Mouse (Mus musculus) CD4-positive, CD25-positive, alpha-beta regulatory T cell, adult 2 months (primary cell): Measurements from ENCODE around the gene Fam168b.

ENCODE experiments used
- DNase-seq: peaks from one replicate; pipeline ENCODE4 v3.0.0-alpha.2; 2012; ENCODE audit warnings: low read depth, low spot score

The Fam168b gene

DNA sequence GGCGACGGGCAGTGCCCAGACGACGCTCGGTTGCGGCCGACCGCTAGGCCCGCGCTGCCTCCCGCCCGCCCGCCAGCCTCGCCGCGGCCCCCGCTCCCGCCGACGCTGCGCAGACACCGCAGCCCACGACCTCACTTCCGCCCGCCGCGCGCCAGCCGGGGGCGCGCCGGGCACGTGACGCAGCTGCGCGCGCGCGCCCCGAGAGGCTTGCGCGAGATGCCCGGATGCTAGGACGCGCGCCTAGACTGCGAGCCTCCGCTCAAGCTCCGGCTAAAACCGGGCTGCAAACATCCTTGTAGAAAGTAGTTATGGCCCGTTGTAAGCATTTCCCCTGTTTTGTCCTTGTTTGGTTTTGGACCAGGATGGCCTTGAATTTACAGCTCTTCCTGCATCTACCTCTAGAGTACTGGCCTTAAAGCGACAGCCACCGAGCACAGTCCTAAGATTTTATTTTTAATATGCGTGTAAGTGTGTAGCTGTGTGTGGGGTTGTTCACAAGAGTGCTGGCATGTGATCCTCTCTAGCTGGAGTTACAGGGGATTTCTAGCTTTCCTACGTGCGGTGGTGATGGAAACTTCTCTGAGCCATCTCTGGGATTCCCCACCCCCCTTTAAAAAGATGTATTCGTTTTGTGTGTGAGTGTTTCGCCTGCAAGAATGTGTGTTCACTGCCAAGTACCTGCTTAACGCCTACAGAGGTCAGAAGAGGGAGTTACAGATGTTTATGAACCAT, at the start of gene Fam168b:
Gene Fam168b (minus strand): TSS at position 179 of the 732 bp plus-strand sequence.
- DNase-seq = peak; percentile 94

DNA sequence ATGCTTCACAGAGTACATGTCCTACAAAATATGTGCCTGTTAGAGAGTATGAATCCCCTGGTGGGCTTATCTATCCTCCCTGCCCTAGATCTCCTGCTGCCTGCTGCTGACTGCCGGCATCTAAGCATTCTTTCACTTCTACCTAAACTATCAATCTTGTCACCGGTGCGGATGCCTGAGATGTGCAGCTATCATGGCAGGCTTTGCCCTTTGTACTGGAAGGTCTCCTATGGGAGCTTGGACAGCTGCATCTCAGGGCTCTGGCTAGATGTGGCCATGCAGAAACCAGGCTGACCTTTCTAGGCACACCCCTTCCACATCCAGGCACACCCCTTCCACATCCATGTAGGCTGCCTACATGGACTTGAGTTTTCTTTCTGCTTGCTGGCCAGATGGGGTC, 49.6 kb upstream of the Fam168b start:
- DNase-seq = no peak

DNA sequence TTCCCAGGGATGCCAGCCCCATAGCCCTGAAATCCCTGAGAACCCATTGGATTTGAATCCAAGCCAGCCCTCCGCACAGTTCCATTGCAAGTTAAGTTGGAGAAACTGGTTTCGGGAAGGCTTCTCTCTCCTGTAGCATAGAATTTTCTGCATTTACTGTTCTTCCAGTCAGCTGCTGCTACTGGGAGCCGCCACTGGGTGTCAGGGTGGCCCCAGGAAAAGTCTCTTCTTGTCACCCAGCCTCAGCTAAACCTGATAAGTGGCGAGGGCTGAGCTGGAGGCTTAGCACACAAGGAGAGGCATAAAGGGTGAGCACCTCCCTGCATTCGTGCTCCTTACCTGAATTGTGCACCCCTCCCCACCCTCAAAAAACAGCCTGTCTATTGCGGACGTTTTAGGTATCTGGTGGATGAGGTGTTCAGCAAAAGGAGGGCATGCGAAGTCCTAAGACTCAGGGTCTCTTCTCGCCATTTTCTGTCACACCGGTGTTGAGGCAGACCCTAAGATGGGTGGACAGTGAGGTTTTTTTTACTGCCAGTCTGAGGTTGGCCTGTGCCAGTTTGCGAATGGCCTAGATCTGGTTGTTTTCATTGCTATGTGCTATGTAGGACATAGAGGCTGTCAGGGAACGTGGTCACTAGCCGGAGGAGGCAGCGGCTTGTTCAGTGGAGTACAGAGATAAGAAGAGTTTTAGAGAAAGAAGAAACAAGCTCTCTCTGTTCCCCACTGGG, 48.9 kb upstream of the Fam168b start:
- peak; percentile 28 for DNase-seq

DNA sequence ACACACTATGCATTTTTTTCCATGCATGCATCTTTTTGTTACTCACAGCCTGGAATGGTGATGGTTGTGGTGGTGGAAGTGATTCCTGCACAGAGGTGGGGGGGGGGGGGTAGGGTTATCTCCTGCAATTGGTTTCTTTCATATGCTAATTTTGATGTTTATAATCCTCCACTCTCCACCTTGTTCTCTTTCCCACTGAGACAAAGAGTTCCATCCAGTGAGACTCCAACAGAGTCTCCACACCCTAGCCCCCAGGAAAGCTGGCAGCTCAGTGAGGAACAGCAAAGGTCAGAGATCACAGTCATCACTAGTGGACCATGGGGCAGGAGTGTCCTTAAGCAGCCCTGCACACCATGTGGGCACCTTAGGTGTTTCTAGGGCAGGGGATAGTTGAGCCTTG, 40.9 kb upstream of the Fam168b start:
- no peak for DNase-seq

DNA sequence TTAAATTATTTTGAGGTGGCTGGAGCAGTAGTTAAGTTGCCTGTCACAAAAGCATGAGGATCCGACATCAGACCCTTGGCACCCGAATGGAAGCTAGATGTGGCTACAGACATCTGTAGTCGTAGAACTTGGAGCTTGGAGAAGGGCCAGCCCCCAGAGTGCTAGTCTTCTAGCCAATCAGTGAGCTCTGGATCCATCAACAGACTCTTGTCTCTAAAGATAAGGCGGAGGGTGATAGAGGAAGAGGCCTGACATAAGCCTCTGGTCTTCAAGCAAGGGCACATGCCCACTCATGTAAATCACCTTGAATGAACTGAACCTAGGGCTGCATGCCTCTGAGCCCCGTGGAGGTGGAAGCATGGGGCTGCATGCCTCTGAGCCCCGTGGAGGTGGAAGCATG, 36.7 kb upstream of the Fam168b start:
- no peak for DNase-seq

DNA sequence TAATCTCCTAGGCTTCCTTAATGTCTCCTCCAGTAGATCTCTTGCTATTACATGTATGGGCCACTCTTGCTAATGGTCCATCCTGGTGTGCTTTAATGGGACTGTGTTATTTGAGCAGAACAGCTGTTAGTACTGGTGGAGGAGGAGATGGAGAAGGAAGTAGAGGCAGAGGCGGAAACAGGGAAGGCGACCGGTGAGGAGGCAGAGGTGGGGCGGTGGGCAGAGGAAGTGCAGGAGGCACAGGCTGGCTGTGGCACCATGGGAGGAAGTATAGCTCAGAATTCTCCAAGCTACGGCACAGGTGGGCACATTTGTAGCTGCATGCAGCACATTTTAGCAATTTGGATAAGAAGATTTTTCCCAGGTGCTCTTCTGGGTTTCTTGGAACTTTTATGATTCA, 30.7 kb upstream of the Fam168b start:
- DNase-seq = no peak

DNA sequence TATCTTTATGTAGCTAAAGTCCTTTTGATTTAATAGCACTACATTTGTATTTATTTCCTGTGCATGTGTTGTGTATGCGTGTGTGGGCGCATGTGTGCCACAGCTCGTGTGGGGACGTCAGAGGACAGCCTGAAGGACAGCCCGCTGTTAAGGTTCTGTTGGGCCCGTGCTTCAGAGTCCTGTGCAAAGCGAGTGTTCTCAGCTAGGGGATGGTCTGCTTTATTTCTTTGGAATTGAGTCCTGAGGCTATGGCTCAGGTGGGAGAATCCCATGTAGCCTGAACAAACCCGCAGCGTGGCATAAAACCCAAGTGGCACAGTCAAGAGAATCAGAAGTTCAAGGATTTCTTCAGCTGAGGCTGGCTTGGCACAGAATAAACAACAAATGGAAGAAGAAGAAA, 28.3 kb upstream of the Fam168b start:
- DNase-seq = no peak

DNA sequence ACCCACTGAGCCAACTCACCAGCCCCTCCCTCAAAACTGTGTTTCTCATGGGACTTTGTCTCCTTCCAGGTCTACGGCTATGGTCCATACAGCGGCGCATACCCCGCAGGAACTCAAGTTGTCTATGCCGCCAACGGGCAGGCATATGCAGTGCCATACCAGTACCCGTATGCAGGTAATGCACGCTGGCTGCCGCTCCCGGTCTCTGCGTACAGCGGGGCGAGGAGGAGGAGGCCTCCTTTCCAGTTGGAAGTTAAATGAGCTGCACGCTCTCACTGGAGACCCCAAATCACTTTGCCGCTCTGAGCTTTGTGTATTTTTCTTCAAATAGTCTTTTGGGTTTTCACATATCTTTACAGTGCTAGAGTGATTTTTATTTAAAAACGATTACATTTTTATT, 26.4 kb upstream of the Fam168b start:
- DNase-seq = no peak

DNA sequence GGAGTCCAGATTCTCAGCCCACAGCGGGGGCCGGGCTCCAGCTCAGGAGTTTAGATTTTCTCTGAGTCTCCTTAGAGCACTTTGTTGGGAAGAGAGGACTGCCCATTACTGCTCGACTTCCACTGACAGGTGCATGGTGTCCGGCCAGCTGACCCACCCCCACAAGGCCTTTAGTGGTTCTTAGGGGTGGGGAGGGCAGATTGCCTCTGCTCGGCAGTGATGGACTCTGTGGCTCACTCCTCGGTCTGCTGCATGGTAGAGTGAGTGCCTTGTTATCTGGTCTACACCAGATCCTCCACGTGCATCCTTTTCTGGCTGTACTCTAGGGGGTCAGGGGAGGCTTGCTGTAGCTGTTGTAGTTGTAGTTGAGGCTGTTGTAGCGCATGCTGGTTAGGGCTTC, 25.5 kb upstream of the Fam168b start:
- no peak for DNase-seq

DNA sequence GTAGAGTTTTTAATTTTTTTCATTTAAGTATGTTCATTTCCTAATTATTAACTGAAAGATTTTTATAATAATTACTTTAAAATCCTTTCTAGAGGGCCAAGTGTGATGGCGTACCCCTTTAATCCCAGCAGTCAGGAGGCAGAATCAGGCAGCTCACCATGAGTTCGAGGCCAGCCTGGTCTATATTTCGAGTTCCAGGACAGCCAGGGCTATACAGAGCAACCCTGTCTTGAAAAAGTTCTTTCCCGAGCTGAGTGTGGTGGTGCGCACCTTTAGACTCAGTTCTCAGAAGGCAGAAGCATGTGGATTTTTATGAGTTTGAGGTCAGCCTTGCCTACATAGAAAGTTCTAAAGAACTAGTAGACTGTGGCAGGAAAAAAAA, 24.7 kb upstream of the Fam168b start:
- no peak for DNase-seq

DNA sequence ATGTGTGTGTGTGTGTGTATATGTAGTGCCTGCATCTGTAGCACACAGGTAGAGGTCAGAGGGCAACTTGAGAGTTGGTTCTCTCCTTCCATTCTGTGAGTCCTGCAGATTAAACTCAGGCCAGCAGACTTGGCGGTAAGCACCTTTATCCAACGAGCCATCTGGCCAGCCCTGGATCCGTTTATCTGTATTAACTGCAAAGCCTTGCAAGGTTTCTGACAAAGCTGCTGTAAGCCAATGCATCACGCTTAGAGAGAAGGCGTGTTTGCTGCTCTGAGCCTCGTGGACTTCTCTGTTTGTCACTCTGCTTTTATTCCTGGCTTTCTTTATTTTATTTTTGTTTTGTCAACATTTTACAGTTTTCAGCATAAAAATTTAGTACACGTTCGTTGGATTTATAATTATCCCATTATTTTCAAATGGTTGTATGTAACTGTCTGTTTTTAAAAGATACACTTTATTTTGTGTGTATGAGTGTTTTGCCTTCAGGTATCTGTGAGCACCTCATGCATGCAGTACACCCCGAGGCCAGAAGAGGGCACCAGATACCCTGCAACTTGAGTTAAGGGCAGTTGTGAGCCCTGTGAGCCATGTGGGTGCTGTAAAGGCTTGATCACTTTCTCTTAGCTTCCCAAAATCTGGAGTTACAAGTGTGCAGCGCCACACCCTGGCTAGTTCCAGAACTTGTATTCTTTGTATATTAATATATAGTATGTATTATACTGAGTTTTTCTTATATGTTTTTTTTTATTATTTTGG, 24.1 kb upstream of the Fam168b start:
- DNase-seq = peak; percentile 94

DNA sequence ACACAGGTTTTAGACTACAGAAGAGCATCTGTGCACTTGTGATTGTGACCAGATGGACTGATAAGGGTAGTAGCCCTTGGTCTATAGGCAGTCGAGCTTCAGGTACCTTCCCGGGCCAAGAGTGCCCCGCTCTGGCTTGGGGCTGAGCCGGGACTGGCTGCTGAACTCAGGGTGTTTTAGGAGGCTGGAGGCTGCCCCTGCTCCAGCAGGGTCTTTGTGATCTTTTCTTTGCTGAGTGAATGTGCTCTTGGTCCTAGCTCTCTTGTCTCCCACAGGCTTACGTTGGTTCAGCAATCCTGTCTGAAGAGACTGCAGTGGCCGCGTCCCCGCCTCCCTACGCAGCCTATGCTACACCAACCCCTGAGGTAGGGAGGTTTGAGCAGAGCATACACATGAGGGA, 23.0 kb upstream of the Fam168b start:
- DNase-seq = no peak

DNA sequence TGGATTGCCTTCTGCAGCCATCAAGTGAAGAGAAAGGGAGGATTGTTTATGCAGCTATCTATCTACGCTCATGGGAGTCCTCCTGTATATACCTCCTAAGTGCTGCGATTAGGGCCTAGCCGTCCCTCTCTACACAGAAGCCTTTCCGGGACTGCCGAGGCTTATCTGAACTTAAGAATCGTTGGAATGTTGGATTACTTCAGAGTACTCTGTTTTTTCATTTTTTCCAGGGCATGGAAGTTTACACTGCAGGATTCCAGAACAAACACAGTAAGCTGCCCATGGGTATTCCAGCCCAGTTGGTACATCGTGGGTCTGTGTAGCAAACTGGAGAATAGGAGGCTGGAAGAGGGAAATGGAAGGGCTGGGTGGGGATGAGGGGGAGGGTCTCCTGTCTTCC, 21.4 kb upstream of the Fam168b start:
- DNase-seq = no peak

DNA sequence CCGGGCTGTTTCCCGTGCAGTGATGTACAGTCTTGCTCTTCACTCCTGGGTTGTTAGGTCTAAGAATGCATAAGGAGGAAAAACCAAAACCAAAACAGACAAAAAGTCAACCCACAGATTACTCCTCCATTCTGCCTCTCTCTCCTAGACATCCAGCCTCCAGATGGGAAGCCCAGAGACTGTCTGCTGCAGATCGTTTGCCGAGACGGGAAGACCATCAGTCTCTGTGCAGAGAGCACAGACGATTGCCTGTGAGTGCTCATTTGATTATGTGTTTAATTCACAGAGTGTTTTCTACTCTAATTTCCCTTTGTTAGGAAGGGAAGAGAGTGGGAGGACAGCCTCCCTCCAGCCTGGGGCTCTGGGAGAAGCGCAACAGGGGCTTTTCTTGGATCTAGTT, 20.5 kb upstream of the Fam168b start:
- no peak for DNase-seq

DNA sequence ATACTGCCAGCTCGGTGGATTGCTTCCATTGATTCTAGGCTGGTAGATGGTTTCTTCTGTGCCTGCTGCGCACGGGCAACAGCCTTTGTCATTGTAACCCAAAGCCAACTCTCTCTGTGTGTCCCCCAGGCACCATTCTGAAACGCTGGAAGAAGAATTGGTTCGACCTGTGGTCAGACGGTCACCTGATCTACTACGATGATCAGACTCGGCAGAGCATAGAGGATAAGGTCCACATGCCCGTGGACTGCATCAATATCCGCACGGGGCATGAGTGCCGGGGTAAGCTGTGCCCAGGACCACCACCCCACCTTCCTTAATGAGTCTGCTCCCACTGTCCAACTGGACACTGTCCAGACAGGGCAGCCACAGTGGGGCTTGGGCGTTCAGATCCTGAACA, 20.0 kb upstream of the Fam168b start:
- no peak for DNase-seq

DNA sequence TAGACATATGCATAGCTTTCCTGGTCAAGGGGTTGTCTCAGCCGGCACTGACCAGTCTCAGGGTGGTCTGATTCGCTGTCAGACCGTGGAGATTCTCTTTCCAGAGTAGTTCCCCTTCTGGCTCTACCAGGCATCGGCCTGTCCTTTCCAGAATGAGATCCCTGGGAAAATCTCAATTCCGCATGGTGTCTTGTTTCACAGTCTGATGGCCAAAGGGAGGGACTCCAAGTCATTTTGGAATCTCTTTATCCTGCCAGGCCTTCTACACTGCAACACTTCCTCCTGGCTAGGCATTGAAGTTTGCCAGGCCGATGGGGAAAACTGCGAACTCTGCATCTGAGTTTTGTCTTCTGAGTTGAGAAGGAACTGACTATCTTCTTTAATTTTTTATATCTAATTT, 17.3 kb upstream of the Fam168b start:
- no peak for DNase-seq

DNA sequence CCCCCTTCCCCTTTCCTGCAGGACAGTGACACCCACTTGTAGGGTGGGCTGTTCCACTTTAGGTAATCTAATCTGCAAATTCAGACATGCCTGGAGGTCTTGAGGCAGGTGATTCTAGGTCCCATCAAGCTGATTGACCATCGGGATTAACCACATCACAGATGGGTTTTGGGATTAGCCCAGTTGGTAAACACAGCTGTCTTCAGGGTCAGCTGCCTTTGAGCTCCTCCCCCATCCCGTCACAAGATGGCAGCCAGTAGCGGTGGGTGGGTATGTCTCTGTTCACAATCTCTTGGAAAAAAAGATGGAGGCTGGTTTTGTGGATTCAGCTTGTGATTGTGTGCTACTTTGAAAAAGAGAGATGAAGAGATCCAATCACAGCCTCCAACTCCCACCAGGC, 16.9 kb upstream of the Fam168b start:
- no peak for DNase-seq

DNA sequence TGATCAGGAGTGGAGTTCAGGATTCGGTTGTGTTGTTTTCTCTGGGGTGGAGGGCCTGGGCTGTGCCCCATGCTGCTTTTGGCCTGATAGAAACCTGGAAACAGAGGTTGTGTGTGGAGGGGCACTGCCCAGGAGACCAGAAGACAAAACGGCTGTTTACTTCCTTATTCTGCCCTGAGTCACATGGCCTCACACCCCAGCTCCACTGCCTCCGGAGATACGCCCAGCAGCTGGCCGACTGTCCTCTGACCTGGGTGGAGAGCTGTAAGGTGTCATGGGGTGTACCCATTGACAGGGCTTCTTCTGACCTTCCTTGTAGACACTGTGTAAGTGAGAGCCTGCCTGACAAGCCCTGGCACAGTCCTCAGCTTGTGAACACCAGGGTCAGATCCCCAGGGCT, 15.8 kb upstream of the Fam168b start:
- DNase-seq = no peak

DNA sequence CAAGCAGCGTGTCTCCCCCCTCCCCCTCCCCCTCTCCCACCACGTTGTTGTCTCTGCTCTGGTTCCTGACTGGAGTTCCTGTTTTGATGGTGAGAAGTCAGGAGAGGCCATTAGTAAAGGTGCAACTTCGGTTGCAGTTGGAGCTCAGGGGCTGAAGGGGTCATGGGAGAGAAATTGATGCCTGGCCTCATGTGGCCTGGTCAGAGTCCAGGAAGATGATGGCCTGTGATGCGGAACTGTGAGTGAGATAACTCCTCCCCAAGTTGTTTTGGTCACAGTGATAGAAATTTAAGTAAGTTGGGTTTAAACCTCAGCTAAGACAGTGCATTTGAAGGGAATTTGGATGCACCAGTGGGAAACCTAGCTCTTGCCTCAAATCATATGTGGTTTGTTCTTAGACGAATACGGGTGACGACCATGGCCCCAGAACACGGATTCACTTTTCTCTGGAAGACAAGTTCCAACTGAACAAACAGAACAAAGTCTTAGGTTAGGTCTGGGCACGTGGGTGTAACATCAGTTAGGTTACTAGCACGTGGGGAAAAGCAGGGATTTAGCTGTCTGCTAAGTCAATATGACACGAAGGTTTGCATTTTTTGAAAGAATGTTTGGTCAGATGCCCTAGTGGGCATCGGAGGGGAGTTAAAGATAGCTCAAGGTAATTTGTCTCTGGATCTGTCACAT, 12.3 kb upstream of the Fam168b start:
- DNase-seq = no peak

DNA sequence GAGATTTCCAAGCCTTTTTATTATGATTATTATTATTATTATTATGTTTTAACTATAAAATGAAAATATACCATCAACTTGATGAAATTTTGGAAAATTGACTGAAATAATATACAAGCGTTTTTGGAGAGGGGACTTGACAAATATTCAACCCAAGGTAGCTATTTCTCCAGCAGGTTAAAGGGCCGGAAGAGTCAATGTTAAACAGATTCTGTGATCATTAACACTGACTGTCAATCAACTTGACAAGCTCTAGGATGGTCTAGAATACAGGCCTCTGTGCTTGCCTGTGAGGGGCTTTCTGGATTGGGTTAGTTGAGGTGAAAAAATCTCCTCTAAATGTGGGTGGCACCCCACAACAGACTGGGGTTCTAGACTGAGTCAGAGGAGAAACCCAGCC, 10.9 kb upstream of the Fam168b start:
- no peak for DNase-seq

DNA sequence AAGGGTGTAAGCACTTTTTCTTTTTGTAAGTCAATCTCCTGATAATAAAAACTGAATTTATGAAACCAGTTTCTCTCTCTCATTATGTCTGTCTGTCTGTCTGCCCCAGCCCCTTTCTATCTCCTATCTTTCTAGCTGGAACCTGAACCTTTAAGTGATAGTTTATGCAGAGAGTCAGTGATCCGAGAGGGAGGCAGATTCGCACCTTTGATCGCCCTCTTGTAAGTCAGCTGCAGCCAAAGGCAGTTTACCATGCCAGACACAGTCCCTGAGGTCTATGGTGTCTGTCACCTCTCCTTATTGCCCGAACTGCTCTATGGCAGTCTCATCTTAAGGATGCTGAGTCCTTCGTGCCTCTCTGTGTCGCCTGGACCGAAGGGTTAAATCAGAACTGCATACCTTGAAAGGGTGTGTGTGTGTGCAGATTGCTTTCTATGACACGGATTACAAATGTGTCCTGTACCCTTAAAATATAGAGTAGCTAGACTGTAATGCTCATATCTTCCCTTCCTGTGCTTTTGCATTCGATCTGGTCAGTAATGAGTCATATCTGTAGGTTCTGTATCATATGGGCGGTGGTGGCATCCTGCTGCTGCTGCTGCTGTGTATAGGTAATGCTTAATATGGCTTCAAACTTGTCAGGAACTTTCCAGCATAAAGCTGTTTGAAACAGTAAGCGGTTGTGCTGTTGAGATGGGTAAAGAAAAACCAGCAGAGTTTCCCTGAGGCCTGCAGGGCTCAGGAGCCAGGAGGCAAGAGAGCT, 9.4 kb upstream of the Fam168b start:
- DNase-seq = peak; percentile 55
